Mouse (Mus musculus): ENCODE results near the gene Parp3. TPM values are rescaled to one million over a fixed set of nuclear protein-coding genes. Genes with fewer than 3 reads are reported as not detected.
"Not testable (repeated sequence)": the region's sequence is repeated elsewhere in the genome, so short reads cannot be mapped to it uniquely, and the experiment has no call there.

Parp3 gene
- 2.9 and 3.7 TPM in 2 replicates for polyA plus RNA-seq (2015; fragmentation: Nextera tagmentation; extraction: Ambion mirVana)

GRCm38 (mm10) chr9:106476924-106477484 lies at the start of gene Parp3:
TSS of gene Parp3 (minus strand) at chr9:106476949.
- WGBS, result 1% methylated on average over 41 of the region's 41 CpGs
- peak within 1 kb of the TSS; percentile 95 for H3K4me2 ChIP-seq
- H3K4me3 ChIP-seq (replicated peaks), result peak within 1 kb of the TSS; percentile 85
- peaks cover 46% of the 10 kb centered on the region for H3K4me1 ChIP-seq
- peak; percentile 98 for ATAC-seq (ENCODE audit: insufficient read depth, low FRiP score, low read depth)
- no peaks in the 10 kb centered on the region for H3K9me3 ChIP-seq
- peaks cover 9% of the 10 kb centered on the region for H3K36me3 ChIP-seq
- H3K27ac ChIP-seq, result peak within 1 kb of the TSS; percentile 83
- H3K27me3 ChIP-seq (replicated peaks), result no peaks in the 10 kb centered on the region
- peak within 1 kb of the TSS; percentile 41 for H3K9ac ChIP-seq

GRCm38 (mm10) chr9:106519909-106520308 lies 43.2 kb upstream of the Parp3 start:
- no peaks in the 10 kb centered on the region for H3K9me3 ChIP-seq
- no peaks in the 10 kb centered on the region for H3K27me3 ChIP-seq (replicated peaks)
- H3K27ac ChIP-seq, result no peak overlapping the region
- ATAC-seq (ENCODE audit: insufficient read depth, low FRiP score, low read depth), result no peak
- no peak overlapping the region for H3K4me3 ChIP-seq (replicated peaks)
- H3K9ac ChIP-seq, result no peak overlapping the region
- no peaks in the 10 kb centered on the region for H3K4me1 ChIP-seq
- H3K36me3 ChIP-seq, result no peaks in the 10 kb centered on the region
- no peak overlapping the region for H3K4me2 ChIP-seq
- WGBS, result 73% methylated on average over 8 of the region's 8 CpGs

- Histone ChIP-seq H3K27ac (no peak overlapping the region), H3K9me3 (no peaks in the 10 kb centered on the region), H3K27me3 (replicated peaks) (no peaks in the 10 kb centered on the region), H3K4me2 (no peak overlapping the region), H3K4me1 (no peaks in the 10 kb centered on the region), H3K9ac (no peak overlapping the region), H3K36me3 (no peaks in the 10 kb centered on the region), H3K4me3 (replicated peaks) (no peak overlapping the region)
- ATAC-seq (ENCODE audit: insufficient read depth, low FRiP score, low read depth), result no peak
- WGBS, result 63% methylated on average over 2 of the region's 2 CpGs
Measured at GRCm38 (mm10) chr9:106519433-106519832, 42.7 kb upstream of the Parp3 start.

- no peak for ATAC-seq (ENCODE audit: insufficient read depth, low FRiP score, low read depth)
- Histone ChIP-seq H3K4me2 (no peak within 1 kb of the TSS), H3K27ac (no peak within 1 kb of the TSS), H3K36me3 (no peaks in the 10 kb centered on the region), H3K9me3 (no peaks in the 10 kb centered on the region), H3K27me3 (replicated peaks) (no peaks in the 10 kb centered on the region), H3K4me1 (no peaks in the 10 kb centered on the region), H3K4me3 (replicated peaks) (no peak within 1 kb of the TSS), H3K9ac (no peak within 1 kb of the TSS)
- 85% methylated on average over 4 of the region's 4 CpGs for WGBS
Measured at GRCm38 (mm10) chr9:106514273-106514672, 37.5 kb upstream of the Parp3 start, which contains the start of gene Iqcf5. TSS of gene Iqcf5 (plus strand) at chr9:106514573.

- H3K4me1 ChIP-seq, result no peaks in the 10 kb centered on the region
Measured at GRCm38 (mm10) chr9:106513566-106513965, 36.8 kb upstream of the Parp3 start.

GRCm38 (mm10) chr9:106512729-106513450 lies 36.1 kb upstream of the Parp3 start:
- H3K4me2 ChIP-seq, result no peak overlapping the region
- WGBS, result 60% methylated on average over 13 of the region's 13 CpGs
- H3K4me3 ChIP-seq (replicated peaks), result no peak overlapping the region
- no peaks in the 10 kb centered on the region for H3K9me3 ChIP-seq
- no peaks in the 10 kb centered on the region for H3K36me3 ChIP-seq
- H3K27me3 ChIP-seq (replicated peaks), result no peaks in the 10 kb centered on the region
- no peak overlapping the region for H3K9ac ChIP-seq
- no peak overlapping the region for H3K27ac ChIP-seq
- H3K4me1 ChIP-seq, result no peaks in the 10 kb centered on the region
- ATAC-seq (ENCODE audit: insufficient read depth, low FRiP score, low read depth), result no peak

More at GRCm38 (mm10) chr9:106513566-106513965, 36.8 kb upstream of the Parp3 start:
- Histone ChIP-seq H3K4me3 (replicated peaks) (no peak overlapping the region), H3K9me3 (no peaks in the 10 kb centered on the region), H3K27ac (no peak overlapping the region), H3K4me2 (no peak overlapping the region), H3K27me3 (replicated peaks) (no peaks in the 10 kb centered on the region), H3K36me3 (no peaks in the 10 kb centered on the region), H3K9ac (no peak overlapping the region)
- WGBS, result 73% methylated on average over 6 of the region's 6 CpGs
- ATAC-seq (ENCODE audit: insufficient read depth, low FRiP score, low read depth), result no peak

- Histone ChIP-seq H3K36me3 (no peaks in the 10 kb centered on the region), H3K4me3 (replicated peaks) (no peak overlapping the region), H3K9me3 (no peaks in the 10 kb centered on the region), H3K27me3 (replicated peaks) (no peaks in the 10 kb centered on the region), H3K4me2 (no peak overlapping the region), H3K27ac (no peak overlapping the region), H3K4me1 (no peaks in the 10 kb centered on the region), H3K9ac (no peak overlapping the region)
- ATAC-seq (ENCODE audit: insufficient read depth, low FRiP score, low read depth), result no peak
- WGBS, result 90% methylated on average over 10 of the region's 10 CpGs
Measured at GRCm38 (mm10) chr9:106509356-106509755, 32.6 kb upstream of the Parp3 start.

GRCm38 (mm10) chr9:106504246-106504645 lies 27.5 kb upstream of the Parp3 start:
- H3K27me3 ChIP-seq (replicated peaks), result no peaks in the 10 kb centered on the region
- 78% methylated on average over 6 of the region's 6 CpGs for WGBS
- no peaks in the 10 kb centered on the region for H3K9me3 ChIP-seq
- H3K4me2 ChIP-seq, result no peak overlapping the region
- H3K27ac ChIP-seq, result no peak overlapping the region
- H3K9ac ChIP-seq, result no peak overlapping the region
- no peak for ATAC-seq (ENCODE audit: insufficient read depth, low FRiP score, low read depth)
- H3K36me3 ChIP-seq, result no peaks in the 10 kb centered on the region
- H3K4me3 ChIP-seq (replicated peaks), result no peak overlapping the region
- H3K4me1 ChIP-seq, result no peaks in the 10 kb centered on the region

GRCm38 (mm10) chr9:106501846-106502245 lies 25.1 kb upstream of the Parp3 start:
- no peak for ATAC-seq (ENCODE audit: insufficient read depth, low FRiP score, low read depth)
- no peaks in the 10 kb centered on the region for H3K36me3 ChIP-seq
- no peak overlapping the region for H3K27ac ChIP-seq
- H3K9me3 ChIP-seq, result no peaks in the 10 kb centered on the region
- H3K4me2 ChIP-seq, result no peak overlapping the region
- no peaks in the 10 kb centered on the region for H3K27me3 ChIP-seq (replicated peaks)
- H3K4me1 ChIP-seq, result no peaks in the 10 kb centered on the region
- H3K9ac ChIP-seq, result no peak overlapping the region
- 84% methylated on average over 22 of the region's 22 CpGs for whole genome bisulfite sequencing
- no peak overlapping the region for H3K4me3 ChIP-seq (replicated peaks)

GRCm38 (mm10) chr9:106499667-106500066 lies 22.9 kb upstream of the Parp3 start, which contains the start of gene Iqcf1:
TSS of gene Iqcf1 (plus strand) at chr9:106499967.
- no peaks in the 10 kb centered on the region for H3K36me3 ChIP-seq
- 91% methylated on average over 6 of the region's 6 CpGs for WGBS
- H3K27ac ChIP-seq, result no peak within 1 kb of the TSS
- ATAC-seq (ENCODE audit: insufficient read depth, low FRiP score, low read depth), result no peak
- H3K4me3 ChIP-seq (replicated peaks), result no peak within 1 kb of the TSS
- no peaks in the 10 kb centered on the region for H3K9me3 ChIP-seq
- H3K4me1 ChIP-seq, result no peaks in the 10 kb centered on the region
- no peaks in the 10 kb centered on the region for H3K27me3 ChIP-seq (replicated peaks)
- H3K9ac ChIP-seq, result no peak within 1 kb of the TSS
- H3K4me2 ChIP-seq, result no peak within 1 kb of the TSS

- WGBS, result 81% methylated on average over 6 of the region's 6 CpGs
- not testable (repeated sequence) for ATAC-seq (ENCODE audit: insufficient read depth, low FRiP score, low read depth)
Measured at GRCm38 (mm10) chr9:106487602-106488001, 10.9 kb upstream of the Parp3 start.

GRCm38 (mm10) chr9:106485076-106485475 lies 8.3 kb upstream of the Parp3 start:
- H3K9ac ChIP-seq, result no peak overlapping the region
- ATAC-seq (ENCODE audit: insufficient read depth, low FRiP score, low read depth), result no peak

More at GRCm38 (mm10) chr9:106487602-106488001, 10.9 kb upstream of the Parp3 start:
- peaks cover 19% of the 10 kb centered on the region for H3K36me3 ChIP-seq
- not testable (repeated sequence) for H3K9ac ChIP-seq; H3K4me3 ChIP-seq (replicated peaks); H3K27ac ChIP-seq; H3K4me2 ChIP-seq; H3K9me3 ChIP-seq; H3K27me3 ChIP-seq (replicated peaks); H3K4me1 ChIP-seq

More at GRCm38 (mm10) chr9:106485076-106485475, 8.3 kb upstream of the Parp3 start:
- Histone ChIP-seq H3K27me3 (replicated peaks) (no peaks in the 10 kb centered on the region), H3K36me3 (peaks cover 28% of the 10 kb centered on the region), H3K4me3 (replicated peaks) (no peak overlapping the region), H3K9me3 (no peaks in the 10 kb centered on the region), H3K4me2 (no peak overlapping the region), H3K27ac (no peak overlapping the region), H3K4me1 (no peaks in the 10 kb centered on the region)
- 74% methylated on average over 10 of the region's 10 CpGs for WGBS

Data from stomach, embryonic 15.5 days (tissue).